Mouse (Mus musculus) cerebellum, adult 2 months (tissue): ENCODE measurements at regions not wholly inside any gene's neighbourhood (a gene's known extent, or its start where the extent isn't known, plus 50 kb on each side); places are given as distances from the start of the nearest gene placed in this dataset.

ENCODE experiments used
- CTCF ChIP-seq: fragments of 200-500 bp; IDR thresholded peaks from 2 replicates; pipeline ENCODE4 v1.5.1; 2011; ENCODE audit warnings: low read depth, mild to moderate bottlenecking, control low read depth, low read length, moderate library complexity, borderline replicate concordance; ENCODE audit not compliant: insufficient read depth
- POLR2A ChIP-seq: fragments of 200-500 bp; IDR thresholded peaks from 2 replicates; pipeline ENCODE4 v1.6.1; 2011; ENCODE audit warnings: low read length, control low read depth, borderline replicate concordance; ENCODE audit not compliant: insufficient read depth

- no peak for TF ChIP-seq CTCF
- TF ChIP-seq POLR2A = no peak
Measured at GRCm38 (mm10) chr2:51868878-51869510, 66.0 kb downstream of the Rbm43 start.
